Mouse (Mus musculus): ENCODE results near the gene Riok1.

- TF ChIP-seq POLR2A (IDR thresholded peaks at IDR 0.05; ENCODE audit: extremely low read depth, insufficient read depth, low read length) (no peak), CTCF (IDR thresholded peaks at IDR 0.05; ENCODE audit: low read depth, low read length) (no peak)
Observed at GRCm38 (mm10) chr13:38073374-38074307, 36.8 kb downstream of the Riok1 start.

Data from liver, adult 2 months (tissue).